Mouse (Mus musculus) embryonic facial prominence, embryonic 13.5 days (tissue): ENCODE data around the gene Tubg1. TPM values are rescaled to one million over a fixed set of nuclear protein-coding genes. Genes with fewer than 3 reads are reported as not detected.
A peak's percentile ranks its signal among the peaks of the same experiment; 100 is the strongest.

ENCODE experiments used
- ATAC-seq: fragments of 200-750 bp; cut with Nextera tagmentation; 2 replicates; pipeline ENCODE4 v1.8.0; 2017; ENCODE audit warnings: low read depth; ENCODE audit not compliant: insufficient number of reproducible peaks, insufficient read depth, low FRiP score, low TSS enrichment
- H3K27ac ChIP-seq: fragments of 300-500 bp; sonication (generic); 2 replicates; pipeline ENCODE4 v1.5.1; 2015; ENCODE audit warnings: moderate library complexity, mild to moderate bottlenecking, inconsistent platforms
- H3K27me3 ChIP-seq: fragments of 300-500 bp; sonication (generic); 2 replicates; pipeline ENCODE4 v1.6.1; 2015; ENCODE audit warnings: mild to moderate bottlenecking, inconsistent platforms
- H3K36me3 ChIP-seq: fragments of 300-500 bp; sonication (generic); 2 replicates; pipeline ENCODE4 v1.6.1; 2015; ENCODE audit warnings: mild to moderate bottlenecking, inconsistent platforms
- H3K4me1 ChIP-seq: fragments of 300-500 bp; sonication (generic); 2 replicates; pipeline ENCODE4 v1.6.1; 2015; ENCODE audit warnings: inconsistent platforms
- H3K4me2 ChIP-seq: fragments of 300-500 bp; sonication (generic); 2 replicates; pipeline ENCODE4 v1.6.1; 2015; ENCODE audit warnings: moderate library complexity, mild to moderate bottlenecking, inconsistent platforms
- H3K4me3 ChIP-seq: fragments of 300-500 bp; sonication (generic); 2 replicates; pipeline ENCODE4 v1.5.1; 2015; ENCODE audit warnings: mild to moderate bottlenecking, inconsistent platforms
- H3K9ac ChIP-seq: fragments of 300-500 bp; sonication (generic); 2 replicates; pipeline ENCODE4 v1.6.1; 2015; ENCODE audit warnings: mild to moderate bottlenecking, inconsistent platforms
- H3K9me3 ChIP-seq: fragments of 300-500 bp; sonication (generic); 2 replicates; pipeline ENCODE4 v1.6.1; 2016; ENCODE audit warnings: inconsistent platforms
- WGBS: fragments of 180-500 bp; shearing (Covaris S2); methylation state at CpG from one replicate; pipeline ENCODE4 v1.1.7; 2015; ENCODE audit warnings: mixed read lengths; 5-methylcytosine and 5-hydroxymethylcytosine counted together
- polyA plus RNA-seq: library from polyadenylated mRNA; unstranded; fragments of >200 nt; fragmentation: Nextera tagmentation; extraction: Ambion mirVana; gene quantifications from 2 replicates; pipeline ENCODE4 v1.2.1, GENCODE M21; 2015

Gene Tubg1
- polyA plus RNA-seq, 1 experiment from 2014 or later = 77.2 TPM

DNA sequence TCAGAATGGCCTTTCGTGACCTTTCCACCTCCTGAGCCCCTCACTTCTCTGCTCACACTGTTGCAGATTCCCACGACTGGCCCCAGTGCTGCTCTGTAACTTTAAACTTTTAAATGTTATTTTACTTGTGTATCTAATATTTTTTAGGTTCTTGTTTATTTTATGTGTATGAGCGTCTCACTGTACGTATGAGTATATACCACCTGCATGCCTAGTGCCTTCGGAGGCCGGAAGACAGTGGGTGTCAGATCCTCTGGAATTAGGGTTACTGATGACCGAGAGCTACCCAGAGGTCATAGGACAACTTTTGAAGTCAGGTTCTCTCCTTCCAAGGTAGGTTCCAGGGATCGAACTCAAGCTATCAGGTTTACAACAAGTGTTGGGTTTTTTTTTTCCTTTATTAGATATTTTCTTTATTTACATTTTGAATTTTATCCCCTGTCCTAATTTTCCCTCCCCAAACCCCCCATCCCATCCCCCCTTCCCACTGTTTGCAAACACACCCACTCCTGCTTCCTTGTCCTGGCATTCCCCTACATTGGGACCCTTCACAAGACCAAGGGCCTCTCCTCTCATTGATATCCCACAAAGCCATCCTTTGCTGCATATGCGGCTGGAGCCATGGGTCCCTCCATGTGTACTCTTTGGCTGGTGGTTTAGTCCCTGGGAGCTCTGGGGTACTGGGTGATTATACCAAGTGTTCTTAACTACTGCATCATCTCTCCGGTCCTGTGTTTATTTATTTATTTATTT lies 22.7 kb downstream of the Tubg1 start:
- Histone ChIP-seq H3K4me2 (no peak overlapping the region), H3K36me3 (no peaks in the 10 kb centered on the region), H3K27ac (no peak overlapping the region), H3K9ac (no peak overlapping the region), H3K9me3 (no peaks in the 10 kb centered on the region), H3K27me3 (peaks cover 18% of the 10 kb centered on the region; the same call in 1 of the 2 replicates), H3K4me3 (no peak overlapping the region), H3K4me1 (peaks cover 21% of the 10 kb centered on the region)
- no peak for ATAC-seq
- WGBS = 86% methylated on average over 10 of the region's 10 CpGs

GRCm38 (mm10) chr11:101143338-101144225 lies 23.8 kb downstream of the Tubg1 start:
- Histone ChIP-seq H3K36me3 (no peaks in the 10 kb centered on the region), H3K27me3 (peaks cover 18% of the 10 kb centered on the region; the same call in 1 of the 2 replicates), H3K9ac (peak overlapping the region; percentile 64), H3K4me2 (peak overlapping the region; percentile 65), H3K9me3 (no peaks in the 10 kb centered on the region), H3K27ac (no peak overlapping the region), H3K4me1 (peaks cover 27% of the 10 kb centered on the region), H3K4me3 (peak overlapping the region; percentile 36)
- 21% methylated on average over 19 of the region's 19 CpGs for WGBS
- ATAC-seq = no peak

GRCm38 (mm10) chr11:101146377-101146776 lies 26.6 kb downstream of the Tubg1 start:
- Histone ChIP-seq H3K4me3 (no peak overlapping the region), H3K36me3 (no peaks in the 10 kb centered on the region), H3K9ac (no peak overlapping the region), H3K4me1 (peaks cover 27% of the 10 kb centered on the region), H3K27me3 (no peaks in the 10 kb centered on the region), H3K27ac (no peak overlapping the region), H3K4me2 (no peak overlapping the region), H3K9me3 (no peaks in the 10 kb centered on the region)
- 28% methylated on average over 10 of the region's 10 CpGs for WGBS
- ATAC-seq = no peak

GRCm38 (mm10) chr11:101148751-101149150 lies 29.0 kb downstream of the Tubg1 start:
- H3K27ac ChIP-seq = peak overlapping the region; percentile 92
- H3K9me3 ChIP-seq = no peaks in the 10 kb centered on the region
- H3K4me1 ChIP-seq = peaks cover 23% of the 10 kb centered on the region
- H3K36me3 ChIP-seq = no peaks in the 10 kb centered on the region
- ATAC-seq = no peak
- no peak overlapping the region for H3K4me3 ChIP-seq
- H3K4me2 ChIP-seq = peak overlapping the region; percentile 29
- H3K9ac ChIP-seq = peak overlapping the region; percentile 47
- WGBS = 41% methylated on average over 10 of the region's 10 CpGs
- H3K27me3 ChIP-seq = no peaks in the 10 kb centered on the region

GRCm38 (mm10) chr11:101149178-101150105 lies 29.7 kb downstream of the Tubg1 start:
- H3K4me1 ChIP-seq = peaks cover 20% of the 10 kb centered on the region
- peak overlapping the region; percentile 92 for H3K27ac ChIP-seq
- H3K36me3 ChIP-seq = no peaks in the 10 kb centered on the region
- H3K4me2 ChIP-seq = peak overlapping the region; percentile 29
- 0 out of 2 replicates have a peak, but pooled peaks have one; percentile 26 for ATAC-seq
- 13% methylated on average over 9 of the region's 9 CpGs for WGBS
- H3K9me3 ChIP-seq = no peaks in the 10 kb centered on the region
- peak overlapping the region; percentile 47 for H3K9ac ChIP-seq
- H3K27me3 ChIP-seq = no peaks in the 10 kb centered on the region
- H3K4me3 ChIP-seq = 0 out of 2 replicates have a peak overlapping the region, but pooled peaks have one; percentile 12

DNA sequence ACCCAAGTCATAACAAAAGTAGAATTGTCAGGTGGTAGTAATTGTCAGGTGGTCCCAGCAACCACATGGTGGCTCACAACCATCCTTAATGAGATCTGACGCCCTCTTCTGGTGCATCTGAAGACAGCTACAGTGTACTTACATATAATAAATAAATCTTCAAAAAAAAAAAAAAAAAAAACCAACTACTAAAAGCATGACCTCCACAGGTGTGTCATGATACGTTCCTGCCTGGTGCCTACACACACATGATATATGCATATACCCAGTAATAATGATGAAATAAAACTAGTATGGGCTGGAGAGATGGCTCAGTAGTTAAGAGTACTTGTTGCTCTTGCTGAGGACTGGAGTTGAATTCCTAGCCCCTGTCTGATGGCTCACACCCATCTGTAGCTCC lies 31.3 kb downstream of the Tubg1 start:
- no peak for ATAC-seq
- WGBS = 45% methylated on average over 2 of the region's 2 CpGs

DNA sequence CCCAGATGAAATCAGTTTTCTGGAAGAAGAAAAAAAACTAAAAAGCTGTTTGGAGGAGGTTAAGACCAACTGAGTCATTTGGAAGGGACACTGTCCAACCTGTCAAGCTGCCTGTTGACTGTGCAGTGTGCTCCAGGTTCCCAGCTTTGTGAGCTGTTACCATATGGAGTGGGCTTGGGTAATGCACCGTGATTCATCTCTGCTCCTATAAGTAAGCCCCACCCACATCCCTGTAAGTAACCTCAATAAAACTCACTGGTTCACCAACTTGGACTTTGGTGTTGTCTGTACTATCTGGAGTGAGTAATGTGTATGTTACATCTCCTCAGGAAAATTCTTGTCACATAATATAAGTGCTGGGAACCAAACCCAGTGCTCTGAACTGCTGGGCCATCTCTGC lies 33.1 kb downstream of the Tubg1 start:
- H3K4me3 ChIP-seq = no peak overlapping the region
- H3K27me3 ChIP-seq = no peaks in the 10 kb centered on the region
- no peak overlapping the region for H3K4me2 ChIP-seq
- H3K4me1 ChIP-seq = peaks cover 29% of the 10 kb centered on the region
- no peak overlapping the region for H3K27ac ChIP-seq
- ATAC-seq = no peak
- no peaks in the 10 kb centered on the region for H3K36me3 ChIP-seq
- H3K9me3 ChIP-seq = no peaks in the 10 kb centered on the region
- H3K9ac ChIP-seq = no peak overlapping the region
- 52% methylated on average over 1 of the region's 1 CpGs for WGBS

More for the DNA sequence above, 31.3 kb downstream of the Tubg1 start:
- no peaks in the 10 kb centered on the region for H3K36me3 ChIP-seq
- H3K4me2 ChIP-seq = no peak overlapping the region
- H3K27me3 ChIP-seq = no peaks in the 10 kb centered on the region
- no peak overlapping the region for H3K9ac ChIP-seq
- no peak overlapping the region for H3K4me3 ChIP-seq
- H3K4me1 ChIP-seq = peaks cover 25% of the 10 kb centered on the region
- no peak overlapping the region for H3K27ac ChIP-seq
- no peaks in the 10 kb centered on the region for H3K9me3 ChIP-seq

DNA sequence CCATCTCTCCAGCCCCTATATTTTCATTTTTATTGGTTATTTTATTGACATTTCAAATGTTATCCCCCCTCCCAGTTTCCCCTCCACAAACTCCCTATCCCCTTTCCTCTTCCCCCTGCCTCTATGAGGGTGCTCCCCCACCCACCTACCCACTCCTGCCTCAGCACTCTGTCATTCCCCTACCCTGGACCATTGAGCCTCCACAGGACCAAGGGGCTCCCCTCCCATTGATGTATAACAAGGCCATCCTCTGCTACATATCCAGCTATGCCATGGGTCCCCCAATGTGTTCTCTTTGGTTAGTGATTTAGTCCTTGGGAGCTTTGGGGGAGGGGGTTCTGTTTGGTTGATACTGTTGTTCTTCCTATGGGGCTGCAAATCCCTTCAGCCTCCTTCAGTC lies 34.9 kb downstream of the Tubg1 start:
- no peak for ATAC-seq
- Histone ChIP-seq H3K27ac (no peak overlapping the region), H3K4me1 (peaks cover 12% of the 10 kb centered on the region), H3K4me2 (no peak overlapping the region), H3K36me3 (no peaks in the 10 kb centered on the region), H3K27me3 (no peaks in the 10 kb centered on the region), H3K4me3 (no peak overlapping the region), H3K9me3 (no peaks in the 10 kb centered on the region), H3K9ac (no peak overlapping the region)

DNA sequence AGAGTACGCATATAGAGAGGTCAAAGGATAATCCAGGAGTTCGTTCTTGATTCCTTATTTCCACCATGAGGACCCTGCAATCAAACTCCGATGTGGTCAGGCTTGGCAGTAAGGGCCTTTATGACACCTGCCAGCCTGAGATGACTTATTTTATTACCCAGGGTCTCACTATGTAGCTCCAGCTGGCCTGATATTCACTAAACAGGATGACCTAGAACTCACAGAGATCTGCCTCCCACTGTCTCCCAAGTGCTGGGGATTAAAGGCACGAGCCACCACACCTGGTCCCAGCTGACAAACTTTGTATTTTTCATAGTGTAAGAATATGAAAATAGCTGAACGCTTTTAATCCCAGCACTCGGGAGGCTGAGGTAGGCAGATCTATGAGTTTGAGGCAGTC lies 35.4 kb downstream of the Tubg1 start:
- WGBS = 64% methylated on average over 6 of the region's 6 CpGs
- H3K4me2 ChIP-seq = peak overlapping the region; percentile 80; the same call in 1 of the 2 replicates

DNA sequence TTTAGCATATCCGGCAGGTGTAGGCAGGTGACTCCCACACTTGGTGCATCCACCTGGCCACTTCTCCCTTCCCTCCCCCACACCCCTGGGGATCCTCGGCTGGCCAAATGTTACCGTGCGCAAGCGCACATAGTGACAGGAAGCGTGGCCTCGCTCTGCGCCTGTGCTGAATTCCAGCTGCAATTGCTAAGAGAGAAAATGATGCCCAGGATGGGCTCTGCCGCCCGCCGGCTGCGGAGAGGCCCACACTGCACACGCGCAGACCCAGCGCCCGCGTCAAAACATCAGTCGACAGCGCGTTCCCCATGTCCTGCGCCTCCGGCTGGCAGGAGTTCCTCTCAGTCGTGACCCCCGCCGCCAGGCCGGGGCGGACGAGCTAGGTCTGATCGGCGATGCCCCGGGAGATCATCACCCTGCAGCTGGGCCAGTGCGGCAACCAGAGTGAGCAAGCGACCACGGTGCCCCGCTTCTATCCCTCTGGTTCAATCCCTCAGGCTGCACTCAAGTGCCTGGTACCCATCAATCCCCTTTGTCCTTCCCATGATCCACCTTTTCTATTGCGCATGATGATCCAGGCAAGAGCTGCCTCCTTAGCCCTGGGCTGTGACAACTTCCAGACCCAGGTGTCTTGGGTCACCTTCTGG lies 36.1 kb downstream of the Tubg1 start, which contains the start of gene Tubg2:
Gene Tubg2, plus strand, starts transcription at position 180 of the 644 bp plus-strand sequence.
- Histone ChIP-seq H3K4me2 (peak within 1 kb of the TSS; percentile 80), H3K4me1 (peaks cover 9% of the 10 kb centered on the region), H3K36me3 (no peaks in the 10 kb centered on the region), H3K27ac (peak within 1 kb of the TSS; percentile 68), H3K27me3 (no peaks in the 10 kb centered on the region), H3K9ac (peak within 1 kb of the TSS; percentile 75), H3K9me3 (no peaks in the 10 kb centered on the region), H3K4me3 (peak within 1 kb of the TSS; percentile 49)
- peak; percentile 62 for ATAC-seq
- 2% methylated on average over 36 of the region's 36 CpGs for WGBS

More for the DNA sequence above, 35.4 kb downstream of the Tubg1 start:
- Histone ChIP-seq H3K27me3 (no peaks in the 10 kb centered on the region), H3K36me3 (no peaks in the 10 kb centered on the region), H3K27ac (no peak overlapping the region), H3K4me3 (no peak overlapping the region), H3K9me3 (no peaks in the 10 kb centered on the region), H3K9ac (no peak overlapping the region), H3K4me1 (peaks cover 9% of the 10 kb centered on the region)
- ATAC-seq = no peak
